Mouse (Mus musculus) heart, postnatal 0 days (tissue): ENCODE measurements around the gene Smpx. TPM values are rescaled to one million over a fixed set of nuclear protein-coding genes. Genes with fewer than 3 reads are reported as not detected.

Source experiments
- ATAC-seq: fragments of 200-750 bp; cut with Nextera tagmentation; 2 replicates; pipeline ENCODE4 v1.8.0; 2017; ENCODE audit warnings: low read depth, moderate number of reproducible peaks, moderate library complexity; ENCODE audit not compliant: insufficient read depth
- DNase-seq: peaks from one replicate; pipeline ENCODE4 v3.0.0-alpha.2; 2016; ENCODE audit warnings: low spot score
- H3K27ac ChIP-seq: fragments of 300-500 bp; sonication (generic); 2 replicates; pipeline ENCODE4 v1.5.1; 2014; ENCODE audit warnings: low read depth, mild to moderate bottlenecking
- H3K27me3 ChIP-seq: fragments of 300-500 bp; sonication (generic); 2 replicates; pipeline ENCODE4 v1.6.1; 2014; ENCODE audit warnings: low read length, mixed read lengths; ENCODE audit not compliant: control insufficient read depth, insufficient read depth
- H3K36me3 ChIP-seq: fragments of 300-500 bp; sonication (generic); replicated peaks from 2 replicates; pipeline ENCODE4 v1.6.1; 2014; ENCODE audit warnings: low read length, mixed read lengths; ENCODE audit not compliant: control insufficient read depth, insufficient read depth
- H3K4me1 ChIP-seq: fragments of 300-500 bp; sonication (generic); 2 replicates; pipeline ENCODE4 v1.6.1; 2014; ENCODE audit warnings: antibody characterized with exemption; ENCODE audit not compliant: control insufficient read depth, insufficient read depth
- H3K4me2 ChIP-seq: fragments of 300-500 bp; sonication (generic); 2 replicates; pipeline ENCODE4 v1.6.1; 2014; ENCODE audit warnings: low read depth, mild to moderate bottlenecking, low read length, moderate library complexity
- H3K4me3 ChIP-seq: fragments of 300-500 bp; sonication (generic); 2 replicates; pipeline ENCODE4 v1.5.1; 2014; ENCODE audit warnings: low read depth, low read length
- H3K9ac ChIP-seq: fragments of 300-500 bp; sonication (generic); replicated peaks from 2 replicates; pipeline ENCODE4 v1.6.1; 2014; ENCODE audit warnings: low read depth, low read length, mixed read lengths
- H3K9me3 ChIP-seq: fragments of 300-500 bp; sonication (generic); replicated peaks from 2 replicates; pipeline ENCODE4 v1.6.1; 2016; ENCODE audit warnings: low read length; ENCODE audit not compliant: control insufficient read depth
- CTCF ChIP-seq: IDR thresholded peaks from 2 replicates; pipeline ENCODE4 v1.5.1; 2016; ENCODE audit warnings: antibody characterized with exemption, control low read depth, low read depth
- EP300 ChIP-seq: IDR thresholded peaks from 2 replicates; pipeline ENCODE4 v1.6.1; 2016; ENCODE audit warnings: antibody characterized with exemption, low read depth
- WGBS: fragments of 180-500 bp; shearing (Covaris S2); extraction: QIAGEN DNeasy Blood & Tissue Kit; methylation state at CpG from one replicate; pipeline ENCODE4 v1.1.7; 2014; 5-methylcytosine and 5-hydroxymethylcytosine counted together
- polyA plus RNA-seq: library from polyadenylated mRNA; unstranded; fragments of >200 nt; fragmentation: Nextera tagmentation; extraction: Ambion mirVana; gene quantifications from 2 replicates; pipeline ENCODE4 v1.2.1, GENCODE M21; 2015
- total RNA-seq: library from RNA; depleted of rRNA; stranded (reverse); fragments of >200 nt; gene quantifications from 2 replicates; pipeline ENCODE4 v1.2.3, GENCODE M21; 2014; ENCODE audit warnings: low replicate concordance

Smpx gene
- total and polyA plus RNA-seq, 2 experiments from 2014 or later = 579 to 1,168 TPM

DNA sequence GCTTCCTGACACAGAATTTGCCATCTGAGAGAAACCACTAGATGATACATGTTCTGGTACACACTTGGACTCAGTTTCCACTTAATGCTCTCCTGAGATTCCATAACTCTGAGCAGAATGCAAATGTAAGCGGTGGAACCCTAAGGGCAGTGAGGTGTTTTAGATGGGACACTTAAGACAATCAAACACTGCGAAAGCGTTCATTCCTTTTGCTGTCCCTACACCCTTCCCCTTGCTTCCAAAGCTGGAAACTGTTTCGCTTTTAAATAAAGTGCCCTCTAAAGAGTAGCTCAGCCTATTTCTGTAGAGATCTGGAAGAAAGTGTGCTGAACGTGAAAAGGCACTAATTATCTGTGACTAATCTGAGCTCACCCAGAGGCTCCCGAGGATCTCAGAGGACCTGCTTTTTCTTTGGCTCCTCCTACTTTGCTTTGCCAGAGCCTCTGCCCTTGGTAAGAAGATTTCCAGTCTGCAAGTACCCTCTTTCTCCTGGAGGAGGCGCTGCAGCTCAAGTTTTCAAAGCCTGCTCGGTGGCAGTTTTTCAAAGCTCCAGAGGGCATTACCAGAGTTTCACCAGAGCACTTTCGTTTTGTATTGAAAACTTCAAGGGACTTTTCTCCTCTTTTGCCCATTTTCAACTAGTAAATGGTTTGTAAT lies 33.1 kb downstream of the Smpx start:
- H3K36me3 ChIP-seq = 0 out of 2 replicates have a peak, but pooled peaks cover 4% of the 10 kb centered on the region
- H3K4me3 ChIP-seq = no peak overlapping the region
- TF ChIP-seq CTCF (peak; percentile 58), EP300 (no peak)
- H3K9me3 ChIP-seq = no peaks in the 10 kb centered on the region
- ATAC-seq (peak; percentile 47), DNase-seq (peak; percentile 34)
- no peaks in the 10 kb centered on the region for H3K27me3 ChIP-seq
- WGBS = 38% methylated on average over 9 of the region's 9 CpGs
- no peak overlapping the region for H3K27ac ChIP-seq
- H3K9ac ChIP-seq = no peak overlapping the region
- H3K4me1 ChIP-seq = no peaks in the 10 kb centered on the region
- no peak overlapping the region for H3K4me2 ChIP-seq

DNA sequence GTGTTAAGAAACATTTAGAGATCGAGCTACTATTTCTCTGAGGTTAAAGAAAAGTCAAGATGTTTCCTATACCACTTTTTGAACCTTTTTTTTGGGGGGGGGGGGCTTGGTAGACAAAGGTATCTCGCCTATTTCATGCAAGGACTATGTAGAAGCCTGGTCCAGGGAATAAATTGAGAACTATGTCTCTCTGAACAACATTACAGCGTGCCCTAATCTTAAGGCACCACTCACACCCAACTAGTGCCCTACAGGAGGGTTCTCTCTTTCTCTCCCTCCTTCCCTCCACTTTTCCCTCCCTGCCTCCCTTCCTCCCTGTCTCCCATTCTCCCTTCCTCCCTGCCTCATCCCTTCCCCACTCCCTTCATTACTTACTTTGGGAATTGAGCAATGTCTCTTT lies 33.6 kb downstream of the Smpx start:
- H3K4me2 ChIP-seq = no peak overlapping the region
- no peaks in the 10 kb centered on the region for H3K9me3 ChIP-seq
- 65% methylated on average over 3 of the region's 3 CpGs for WGBS
- TF ChIP-seq CTCF (no peak), EP300 (no peak)
- DNase-seq = no peak
- no peak overlapping the region for H3K27ac ChIP-seq
- H3K27me3 ChIP-seq = no peaks in the 10 kb centered on the region
- no peak for ATAC-seq
- no peak overlapping the region for H3K9ac ChIP-seq
- 0 out of 2 replicates have a peak, but pooled peaks cover 4% of the 10 kb centered on the region for H3K36me3 ChIP-seq
- no peak overlapping the region for H3K4me3 ChIP-seq
- H3K4me1 ChIP-seq = no peaks in the 10 kb centered on the region

DNA sequence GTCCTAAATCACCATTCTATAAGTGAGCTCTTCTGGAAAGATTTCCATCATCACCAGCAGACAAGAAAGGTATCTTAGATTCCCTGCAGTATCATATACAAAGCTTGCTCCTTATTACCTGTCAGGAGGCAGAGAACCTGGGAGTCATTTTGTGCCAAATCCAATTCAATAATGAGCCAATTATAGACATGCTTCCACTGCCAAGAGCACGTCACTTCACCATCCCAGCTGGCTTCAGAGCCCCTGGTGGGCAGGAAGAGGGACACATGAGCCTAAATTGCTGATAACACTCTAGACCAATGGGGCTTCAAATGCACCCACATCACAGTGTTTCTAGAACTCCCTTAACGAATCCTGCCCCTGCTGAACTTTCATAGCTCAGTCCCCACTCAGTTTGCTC lies 35.1 kb downstream of the Smpx start:
- TF ChIP-seq EP300 (no peak), CTCF (no peak)
- Histone ChIP-seq H3K9me3 (no peaks in the 10 kb centered on the region), H3K36me3 (0 out of 2 replicates have a peak, but pooled peaks cover 4% of the 10 kb centered on the region), H3K27ac (no peak overlapping the region), H3K4me2 (no peak overlapping the region), H3K9ac (no peak overlapping the region), H3K4me1 (no peaks in the 10 kb centered on the region), H3K4me3 (no peak overlapping the region), H3K27me3 (no peaks in the 10 kb centered on the region)
- WGBS = 27% methylated on average over 2 of the region's 2 CpGs
- ATAC-seq = peak; percentile 44; the same call in 1 of the 2 replicates
- no peak for DNase-seq

DNA sequence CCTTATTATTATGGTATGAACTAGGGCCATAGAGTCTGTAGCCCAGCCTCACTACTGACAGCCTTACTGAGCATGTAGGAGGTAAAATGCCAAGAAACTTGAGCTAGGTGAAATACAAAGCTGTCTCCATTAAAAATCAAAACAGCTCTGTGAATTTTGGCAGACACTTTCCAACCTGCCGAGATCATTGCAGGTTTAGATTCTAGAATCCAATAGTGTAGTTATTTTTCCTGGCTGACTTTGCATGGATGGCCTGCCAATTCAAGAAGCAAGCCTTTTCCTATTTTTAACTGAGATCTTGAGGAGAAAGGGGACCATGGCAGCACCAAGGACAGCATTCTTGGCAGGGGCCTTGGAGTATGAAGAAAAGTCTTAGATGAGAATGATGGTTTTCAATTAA lies 35.6 kb downstream of the Smpx start:
- Histone ChIP-seq H3K9me3 (no peaks in the 10 kb centered on the region), H3K36me3 (no peaks in the 10 kb centered on the region), H3K4me3 (no peak overlapping the region), H3K27me3 (no peaks in the 10 kb centered on the region), H3K4me2 (no peak overlapping the region), H3K27ac (no peak overlapping the region), H3K9ac (no peak overlapping the region), H3K4me1 (no peaks in the 10 kb centered on the region)
- DNase-seq (no peak), ATAC-seq (no peak)
- 53% methylated on average over 1 of the region's 1 CpGs for WGBS
- no peak for TF ChIP-seq CTCF
- TF ChIP-seq EP300 = no peak

DNA sequence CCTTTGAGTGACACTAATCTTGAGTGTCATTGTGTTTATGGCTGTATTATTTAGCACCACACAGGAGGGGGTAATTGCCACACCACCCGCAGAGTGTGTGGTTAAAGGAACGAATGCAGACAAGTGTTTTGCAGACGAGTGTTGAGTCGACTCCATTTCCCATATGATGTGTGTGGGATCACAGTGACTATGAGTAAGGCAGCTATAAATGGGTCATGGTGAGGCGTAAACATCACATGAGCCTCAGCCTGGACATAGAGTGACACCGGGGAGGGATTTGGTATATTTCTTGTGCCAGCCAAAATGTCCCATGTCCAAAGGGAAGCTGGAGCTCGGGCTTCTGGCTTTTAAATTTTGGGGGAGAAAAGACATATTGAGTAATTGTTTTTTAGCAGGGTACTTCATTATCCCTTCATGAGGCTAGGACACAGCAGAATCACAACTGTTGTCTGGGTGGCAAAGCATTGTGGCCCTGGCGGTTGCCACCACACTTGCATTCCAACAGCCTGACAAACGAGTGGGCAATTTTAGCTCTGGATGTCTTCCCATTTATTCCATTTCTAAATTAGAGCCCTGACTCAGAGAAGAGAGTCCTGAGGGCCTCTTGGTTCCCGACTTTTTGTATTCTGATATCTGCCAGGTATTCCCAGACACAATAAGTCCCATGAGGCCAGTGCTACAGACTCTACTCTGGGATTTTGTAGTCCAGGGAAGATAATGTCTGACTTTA lies 49.3 kb downstream of the Smpx start:
- Histone ChIP-seq H3K36me3 (0 out of 2 replicates have a peak, but pooled peaks cover under 1% of the 10 kb centered on the region), H3K27me3 (no peaks in the 10 kb centered on the region), H3K27ac (peak overlapping the region; percentile 88), H3K4me2 (no peak overlapping the region), H3K9me3 (no peaks in the 10 kb centered on the region), H3K4me1 (no peaks in the 10 kb centered on the region; the same call in 1 of the 2 replicates), H3K4me3 (no peak overlapping the region), H3K9ac (no peak overlapping the region)
- no peak for TF ChIP-seq CTCF
- TF ChIP-seq EP300 = no peak
- 47% methylated on average over 10 of the region's 10 CpGs for WGBS
- peak; percentile 64 for DNase-seq
- peak; percentile 89 for ATAC-seq
